Mouse (Mus musculus): ENCODE data around the gene Trpm5.

Gene Trpm5

GRCm38 (mm10) chr7:143040561-143040960 is 53.9 kb downstream of the Trpm5 start:
- DNase-seq (ENCODE audit: low spot score in 2 of 2): no peak

DNA sequence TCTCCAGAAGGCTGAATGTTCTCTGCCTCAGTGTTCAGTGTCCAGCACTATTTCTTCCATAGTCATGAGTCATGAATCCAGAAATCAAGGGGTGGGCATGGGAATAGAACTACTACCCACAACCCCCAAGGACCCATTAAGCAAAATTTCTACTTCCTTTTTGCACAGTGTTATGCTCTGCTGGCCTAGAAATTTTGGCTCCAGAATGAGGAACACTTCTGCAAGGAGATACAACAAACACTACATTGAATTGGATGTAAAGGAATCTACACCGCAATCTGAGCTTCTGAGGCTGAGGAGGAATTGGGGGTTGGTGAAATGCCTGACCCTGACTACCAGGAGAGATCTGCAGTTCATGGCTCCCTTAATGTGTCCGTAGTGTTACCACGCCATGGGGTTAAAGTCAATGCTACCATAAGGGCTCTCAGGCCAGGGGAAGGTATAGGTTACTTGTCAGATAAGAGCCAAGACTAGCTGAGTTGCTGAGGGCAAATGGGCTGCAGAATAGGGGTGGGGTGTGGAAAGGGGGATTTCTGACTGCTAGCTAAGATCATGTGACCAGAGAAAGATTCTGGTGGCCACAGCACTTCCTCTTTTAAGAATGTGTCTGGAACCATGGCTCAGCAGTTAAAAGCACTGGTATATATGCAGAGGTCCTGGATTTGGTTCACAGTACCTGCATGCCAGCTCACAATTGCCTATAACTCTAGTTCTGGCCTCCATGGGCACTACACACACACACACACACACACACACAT is 56.1 kb downstream of the Trpm5 start:
- DNase-seq (ENCODE audit: low spot score in 2 of 2): no peak

DNA sequence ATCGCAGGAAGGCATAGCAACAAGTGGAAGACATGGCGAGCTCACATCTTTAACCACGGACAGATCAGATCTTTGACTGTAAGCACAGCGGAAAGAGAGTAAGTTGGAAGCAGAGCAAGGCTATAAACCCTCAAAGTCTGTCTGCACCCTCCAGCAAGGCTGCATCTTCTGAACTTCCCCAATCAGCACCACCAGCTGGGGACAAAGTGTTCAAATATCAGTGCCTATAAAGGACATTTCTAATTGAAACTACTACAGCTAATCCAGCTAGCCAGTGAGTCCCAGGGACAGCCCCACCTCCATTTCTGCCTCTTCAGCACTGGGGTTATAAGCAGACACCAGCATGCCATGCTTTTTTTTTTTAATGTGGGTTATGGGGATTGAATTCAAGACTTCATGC is 57.1 kb downstream of the Trpm5 start:
- DNase-seq (ENCODE audit: low spot score in 2 of 2): no peak

GRCm38 (mm10) chr7:143036787-143037186 is 57.7 kb downstream of the Trpm5 start:
- no peak for DNase-seq (ENCODE audit: low spot score in 2 of 2)

DNA sequence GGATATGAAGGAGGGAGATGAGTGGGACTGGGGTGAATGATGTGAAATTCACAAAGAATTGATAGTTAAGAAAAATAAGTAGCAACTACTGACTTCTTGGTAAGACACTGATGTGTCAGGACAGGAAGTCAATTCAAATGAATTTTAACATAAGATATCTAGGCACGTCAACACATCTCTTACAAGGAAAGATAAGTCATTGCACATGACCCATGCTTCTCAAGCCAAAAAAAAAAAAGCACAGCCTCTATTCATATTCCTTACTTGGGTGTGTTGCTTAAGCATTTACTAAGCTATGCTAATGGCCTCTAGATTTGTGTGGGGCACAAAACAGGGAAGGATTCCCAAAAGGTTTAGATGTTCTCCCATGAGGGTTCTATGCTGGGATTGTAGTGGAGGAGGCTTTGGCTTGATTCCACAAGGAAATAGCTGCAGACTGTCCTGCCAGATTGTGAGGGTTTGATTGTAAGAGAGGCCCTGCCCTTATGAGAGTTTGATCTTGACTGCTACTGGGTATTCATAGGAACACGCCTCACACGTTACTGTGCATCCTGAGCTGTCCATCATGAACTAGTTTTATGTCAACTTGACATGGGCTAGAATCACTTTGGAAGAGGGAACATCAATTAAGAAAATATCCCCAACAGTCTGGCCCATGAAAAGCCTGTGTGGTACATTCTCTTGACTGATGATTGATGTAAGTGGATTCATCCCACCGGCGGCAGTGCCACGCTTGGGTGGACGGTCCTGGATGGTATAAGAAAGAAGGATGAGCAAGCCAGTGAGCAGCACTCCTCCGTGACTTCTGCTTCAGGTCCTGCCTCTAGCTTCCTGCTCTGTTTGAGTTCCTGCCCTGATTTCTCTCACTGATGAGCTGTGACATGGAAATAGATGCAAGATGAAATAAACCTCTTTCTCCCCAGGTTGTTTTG is 59.7 kb downstream of the Trpm5 start:
- no peak for DNase-seq (ENCODE audit: low spot score in 2 of 2)

DNA sequence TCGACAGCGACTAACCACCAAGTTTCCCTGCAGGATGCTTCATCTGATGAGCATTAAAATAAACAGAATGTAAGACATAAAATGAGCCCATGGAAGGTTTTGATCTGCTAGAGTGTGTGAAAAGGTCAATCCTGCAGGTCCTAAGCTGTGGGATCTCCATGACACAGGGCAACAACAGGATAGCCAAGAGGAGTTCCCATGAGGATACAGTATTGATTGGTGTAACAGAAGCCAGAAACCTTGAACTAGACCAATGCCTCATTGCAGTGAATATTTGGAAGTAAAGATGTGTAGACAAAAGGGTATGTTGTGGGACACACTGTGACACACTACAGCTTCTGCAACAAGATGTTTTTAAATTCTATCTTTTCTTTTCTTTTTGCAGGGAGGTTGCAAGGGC is 60.3 kb downstream of the Trpm5 start:
- DNase-seq (ENCODE audit: low spot score in 2 of 2): no peak

DNA sequence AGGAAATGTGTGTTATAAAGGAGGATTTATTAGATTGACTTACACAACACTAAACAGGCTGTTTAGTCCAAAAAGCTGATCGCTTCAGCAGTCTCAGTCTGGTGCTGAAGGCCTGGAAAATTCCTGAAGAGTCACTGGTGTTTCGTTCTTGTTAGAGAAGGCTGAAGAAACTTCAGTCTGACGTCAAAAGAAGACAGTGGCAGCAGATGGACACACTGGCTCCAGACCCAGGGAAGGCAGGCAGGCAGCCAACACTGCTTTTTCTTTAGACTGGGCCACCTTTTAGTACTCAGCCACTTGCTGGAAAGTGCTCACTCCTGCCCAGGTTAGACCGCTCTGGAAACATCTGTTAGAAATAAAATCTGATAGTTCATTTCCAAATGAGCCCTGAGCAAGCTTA is 60.9 kb downstream of the Trpm5 start:
- no peak for DNase-seq (ENCODE audit: low spot score in 2 of 2)

DNA sequence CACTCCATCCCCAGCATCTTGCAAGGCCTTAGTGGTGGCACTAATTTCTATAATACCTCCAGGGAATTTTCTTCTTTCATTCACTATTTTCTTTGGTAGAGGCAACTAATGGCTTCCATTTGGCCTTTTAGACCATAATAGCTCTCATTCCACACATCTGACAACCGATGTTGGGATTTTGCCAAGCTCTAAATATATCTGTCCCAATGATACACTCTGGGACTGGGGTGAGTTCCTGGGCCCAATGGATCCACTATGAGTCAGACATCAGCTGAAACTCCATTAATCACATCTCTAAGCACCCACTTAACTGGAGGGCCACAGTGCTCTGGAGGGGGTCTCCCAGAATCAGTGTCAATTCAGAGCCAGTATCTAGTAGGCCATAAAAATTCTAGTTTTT is 62.6 kb downstream of the Trpm5 start:
- DNase-seq (ENCODE audit: low spot score in 2 of 2): no peak

GRCm38 (mm10) chr7:143027196-143027595 is 67.2 kb downstream of the Trpm5 start:
- no peak for DNase-seq (ENCODE audit: low spot score in 2 of 2)

DNA sequence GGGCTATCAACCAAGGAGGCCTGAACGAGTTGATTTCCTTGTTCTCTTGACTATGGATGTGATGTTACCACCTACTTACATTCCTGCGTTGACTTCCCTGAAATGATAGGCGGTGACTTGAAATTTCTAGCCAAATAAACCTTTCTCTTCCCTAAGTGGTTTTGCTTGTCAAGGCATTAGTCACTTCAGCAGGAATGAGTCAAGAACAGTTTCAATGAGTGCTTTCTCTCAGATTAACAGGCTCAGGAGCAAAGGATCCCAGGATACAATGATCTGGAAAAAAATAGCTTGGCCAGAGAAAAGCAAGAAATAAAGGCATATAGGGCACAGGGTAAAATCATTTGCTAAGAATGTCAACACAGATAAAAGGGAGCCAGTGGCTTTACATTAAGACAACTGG is 68.9 kb downstream of the Trpm5 start:
- DNase-seq (ENCODE audit: low spot score in 2 of 2): no peak

- DNase-seq (ENCODE audit: low spot score in 2 of 2): no peak
Measured at GRCm38 (mm10) chr7:143024293-143024692, 70.1 kb downstream of the Trpm5 start.

DNA sequence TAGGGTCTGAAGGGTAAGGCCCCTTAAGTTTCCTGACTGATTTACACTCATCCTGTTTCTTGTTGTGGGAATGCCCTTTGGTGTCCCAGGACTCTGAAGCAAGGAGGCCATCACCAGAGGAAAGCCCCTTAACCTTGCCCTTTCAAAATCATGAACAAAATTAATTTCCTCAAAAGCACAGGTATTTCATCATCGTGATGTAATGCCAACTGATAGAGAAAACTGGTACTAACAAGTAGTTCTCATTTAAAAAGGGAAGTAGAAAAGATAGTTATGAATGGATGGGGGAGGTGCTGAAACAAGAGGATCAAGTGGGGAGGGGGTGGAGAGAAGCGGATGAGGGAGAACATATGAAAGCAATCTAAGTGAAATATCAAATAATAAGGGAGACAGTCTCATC is 70.9 kb downstream of the Trpm5 start:
- no peak for DNase-seq (ENCODE audit: low spot score in 2 of 2)

- DNase-seq (ENCODE audit: low spot score in 2 of 2): no peak
Measured at GRCm38 (mm10) chr7:143021356-143022164, 72.9 kb downstream of the Trpm5 start.

GRCm38 (mm10) chr7:143020764-143021163 is 73.7 kb downstream of the Trpm5 start:
- no peak for DNase-seq (ENCODE audit: low spot score in 2 of 2)

- no peak for DNase-seq (ENCODE audit: low spot score in 2 of 2)
Measured at GRCm38 (mm10) chr7:143020040-143020439, 74.4 kb downstream of the Trpm5 start.

Data from urinary bladder, postnatal 36 days (tissue).